Mouse (Mus musculus) spleen, postnatal 36 days (tissue): ENCODE data around the gene Naa16.

Source experiments
- DNase-seq, 2 experiments: peaks; one replicate each; pipeline ENCODE4 v3.0.0; 2022; ENCODE audit warnings: low spot score in 2 of 2, mixed read lengths in 1 of 2

The Naa16 gene

GRCm38 (mm10) chr14:79275870-79276395 is 114.6 kb downstream of the Naa16 start:
- no peak for DNase-seq

- DNase-seq, result no peak
Observed at GRCm38 (mm10) chr14:79275441-79275840, 115.1 kb downstream of the Naa16 start.
